Mouse (Mus musculus): Measurements from ENCODE around the gene Zfp180.

GRCm38 (mm10) chr7:24110839-24111238, 29.1 kb downstream of the Zfp180 start:
- TF ChIP-seq CTCF (IDR thresholded peaks at IDR 0.05; ENCODE audit: extremely low read depth, insufficient read depth, insufficient read length, insufficient replicate concordance): no peak
- no peak for TF ChIP-seq POLR2A (IDR thresholded peaks at IDR 0.05; ENCODE audit: low read depth, low read length)

All from spleen, adult 2 months (tissue).